Mouse (Mus musculus) lung, adult 2 months (tissue): ENCODE results near the gene Stim1.

Experiments
- CTCF ChIP-seq: fragments of 200-500 bp; IDR thresholded peaks from 2 replicates; pipeline ENCODE4 v1.5.1; 2011; ENCODE audit warnings: mild to moderate bottlenecking, low read length, control low read depth; ENCODE audit not compliant: insufficient read depth
- POLR2A ChIP-seq: fragments of 200-500 bp; IDR thresholded peaks from 2 replicates; pipeline ENCODE4 v1.6.1; 2011; ENCODE audit warnings: low read depth, mild to moderate bottlenecking, control low read depth, low read length, borderline replicate concordance; ENCODE audit errors: extremely low read depth

DNA sequence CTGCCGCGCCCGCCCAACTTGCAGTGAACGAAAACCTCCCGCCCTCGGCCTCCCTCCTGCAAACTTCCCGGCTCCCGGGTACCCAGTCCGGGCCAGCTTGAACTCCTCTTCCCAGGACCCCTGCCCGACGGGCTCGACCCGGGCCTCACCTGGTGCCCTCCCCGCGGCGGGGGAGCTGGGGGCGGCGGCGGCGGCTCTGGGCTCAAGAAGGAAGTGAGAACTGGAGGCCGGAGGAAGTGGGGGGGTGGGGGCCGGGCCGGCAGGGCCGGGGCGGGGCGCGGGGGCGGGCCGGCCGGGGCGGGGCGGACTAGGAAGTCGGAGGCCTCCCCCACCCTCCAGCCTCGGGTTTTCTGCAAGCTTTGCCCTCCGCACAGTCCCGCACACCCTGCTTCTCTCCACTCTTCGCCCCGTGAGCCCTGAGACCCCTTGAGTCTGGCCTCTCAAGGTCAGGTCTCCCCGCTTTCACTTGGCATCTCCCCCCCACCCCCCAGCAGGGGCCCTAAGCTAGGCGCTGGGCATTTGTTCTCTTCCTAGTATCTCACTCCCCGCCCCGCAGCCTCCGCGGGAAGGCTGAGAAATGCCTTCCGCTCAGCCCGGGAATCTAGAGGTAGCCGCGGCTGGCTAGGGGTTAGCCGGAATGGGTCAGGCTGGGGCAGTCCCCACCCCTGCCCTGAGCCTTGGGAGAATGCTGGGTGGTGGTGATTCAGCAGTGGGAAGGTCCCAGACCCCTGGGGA, 17.5 kb upstream of the Stim1 start:
- TF ChIP-seq POLR2A, result peak; percentile 87
- no peak for TF ChIP-seq CTCF
